Mouse (Mus musculus) intestine, embryonic 15.5 days (tissue): ENCODE measurements around the gene Tatdn2. TPM values are rescaled to one million over a fixed set of nuclear protein-coding genes. Genes with fewer than 3 reads are reported as not detected.

Experiments used
- ATAC-seq: fragments of 200-750 bp; cut with Nextera tagmentation; 2 replicates; pipeline ENCODE4 v1.8.0; 2017; ENCODE audit warnings: moderate TSS enrichment, moderate library complexity
- H3K27ac ChIP-seq: fragments of 300-500 bp; sonication (generic); 2 replicates; pipeline ENCODE4 v1.5.1; 2015; ENCODE audit warnings: mild to moderate bottlenecking, inconsistent platforms
- H3K27me3 ChIP-seq: fragments of 300-500 bp; sonication (generic); replicated peaks from 2 replicates; pipeline ENCODE4 v1.6.1; 2015; ENCODE audit warnings: inconsistent platforms
- H3K36me3 ChIP-seq: fragments of 300-500 bp; sonication (generic); 2 replicates; pipeline ENCODE4 v1.6.1; 2015; ENCODE audit warnings: inconsistent platforms
- H3K4me1 ChIP-seq: fragments of 300-500 bp; sonication (generic); replicated peaks from 2 replicates; pipeline ENCODE4 v1.6.1; 2015; ENCODE audit warnings: inconsistent platforms
- H3K4me2 ChIP-seq: fragments of 300-500 bp; sonication (generic); replicated peaks from 2 replicates; pipeline ENCODE4 v1.6.1; 2015; ENCODE audit warnings: mild to moderate bottlenecking, inconsistent platforms
- H3K4me3 ChIP-seq: fragments of 300-500 bp; sonication (generic); replicated peaks from 2 replicates; pipeline ENCODE4 v1.5.1; 2015; ENCODE audit warnings: inconsistent platforms
- H3K9ac ChIP-seq: fragments of 300-500 bp; sonication (generic); 2 replicates; pipeline ENCODE4 v1.6.1; 2015; ENCODE audit warnings: inconsistent platforms
- H3K9me3 ChIP-seq: fragments of 300-500 bp; sonication (generic); 2 replicates; pipeline ENCODE4 v1.6.1; 2016; ENCODE audit warnings: inconsistent platforms
- WGBS: fragments of 180-500 bp; shearing (Covaris S2); methylation state at CpG from one replicate; pipeline ENCODE4 v1.1.7; 2015; 5-methylcytosine and 5-hydroxymethylcytosine counted together
- polyA plus RNA-seq: library from polyadenylated mRNA; unstranded; fragments of >200 nt; fragmentation: Nextera tagmentation; extraction: Ambion mirVana; gene quantifications from 2 replicates; pipeline ENCODE4 v1.2.1, GENCODE M21; 2015

Gene Tatdn2
- 0.97 and 1.2 TPM in 2 replicates for polyA plus RNA-seq

GRCm38 (mm10) chr6:113696582-113697221 lies at the start of gene Tatdn2:
Gene Tatdn2 (plus strand): TSS chr6:113697050.
- Histone ChIP-seq H3K4me1 (peaks cover 12% of the 10 kb centered on the region), H3K9me3 (no peaks in the 10 kb centered on the region), H3K27me3 (no peaks in the 10 kb centered on the region), H3K27ac (peak within 1 kb of the TSS; percentile 92), H3K9ac (peak within 1 kb of the TSS; percentile 87), H3K36me3 (no peaks in the 10 kb centered on the region; the same call in 1 of the 2 replicates), H3K4me2 (peak within 1 kb of the TSS; percentile 91), H3K4me3 (peak within 1 kb of the TSS; percentile 86)
- peak; percentile 98 for ATAC-seq
- WGBS: under 1% methylated on average over 53 of the region's 58 CpGs

- WGBS: 82% methylated on average over 7 of the region's 7 CpGs
- Histone ChIP-seq H3K4me2 (no peak overlapping the region), H3K27me3 (no peaks in the 10 kb centered on the region), H3K9ac (no peak overlapping the region), H3K4me1 (0 out of 2 replicates have a peak, but pooled peaks cover 2% of the 10 kb centered on the region), H3K27ac (no peak overlapping the region), H3K36me3 (no peaks in the 10 kb centered on the region), H3K4me3 (no peak overlapping the region), H3K9me3 (no peaks in the 10 kb centered on the region)
- ATAC-seq: no peak
These were observed 47.3 kb upstream of the Tatdn2 start for GRCm38 (mm10) chr6:113649346-113650196.

GRCm38 (mm10) chr6:113650197-113650640 lies 46.6 kb upstream of the Tatdn2 start:
- H3K27ac ChIP-seq: no peak overlapping the region
- no peaks in the 10 kb centered on the region for H3K27me3 ChIP-seq
- no peaks in the 10 kb centered on the region for H3K9me3 ChIP-seq
- no peak overlapping the region for H3K4me3 ChIP-seq
- no peak overlapping the region for H3K9ac ChIP-seq
- no peak for ATAC-seq
- 84% methylated on average over 4 of the region's 4 CpGs for WGBS
- no peak overlapping the region for H3K4me2 ChIP-seq
- no peaks in the 10 kb centered on the region for H3K36me3 ChIP-seq
- H3K4me1 ChIP-seq: 0 out of 2 replicates have a peak, but pooled peaks cover 2% of the 10 kb centered on the region

GRCm38 (mm10) chr6:113651626-113652025 lies 45.2 kb upstream of the Tatdn2 start:
- Histone ChIP-seq H3K36me3 (no peaks in the 10 kb centered on the region), H3K9ac (no peak overlapping the region), H3K4me2 (no peak overlapping the region), H3K9me3 (no peaks in the 10 kb centered on the region), H3K27ac (0 out of 2 replicates have a peak overlapping the region, but pooled peaks have one; percentile 22), H3K4me3 (no peak overlapping the region), H3K27me3 (no peaks in the 10 kb centered on the region), H3K4me1 (0 out of 2 replicates have a peak, but pooled peaks cover 2% of the 10 kb centered on the region)
- WGBS: 50% methylated on average over 3 of the region's 3 CpGs
- peak; percentile 85 for ATAC-seq

- Histone ChIP-seq H3K27me3 (no peaks in the 10 kb centered on the region), H3K9me3 (no peaks in the 10 kb centered on the region), H3K4me2 (no peak overlapping the region), H3K27ac (no peak overlapping the region), H3K36me3 (no peaks in the 10 kb centered on the region), H3K4me1 (0 out of 2 replicates have a peak, but pooled peaks cover 5% of the 10 kb centered on the region), H3K4me3 (no peak overlapping the region), H3K9ac (no peak overlapping the region)
- no peak for ATAC-seq
- WGBS: 93% methylated on average over 7 of the region's 7 CpGs
These were observed 43.3 kb upstream of the Tatdn2 start for GRCm38 (mm10) chr6:113653551-113653950.

- H3K4me3 ChIP-seq: no peak overlapping the region
- ATAC-seq: no peak
- WGBS: 76% methylated on average over 8 of the region's 8 CpGs
- H3K27me3 ChIP-seq: no peaks in the 10 kb centered on the region
- no peak overlapping the region for H3K4me2 ChIP-seq
- no peaks in the 10 kb centered on the region for H3K9me3 ChIP-seq
- H3K9ac ChIP-seq: no peak overlapping the region
- no peaks in the 10 kb centered on the region for H3K36me3 ChIP-seq
- H3K4me1 ChIP-seq: 0 out of 2 replicates have a peak, but pooled peaks cover 5% of the 10 kb centered on the region
- no peak overlapping the region for H3K27ac ChIP-seq
These were observed 42.7 kb upstream of the Tatdn2 start for GRCm38 (mm10) chr6:113654102-113654501.

- no peak for ATAC-seq
- Histone ChIP-seq H3K9ac (no peak overlapping the region), H3K4me1 (0 out of 2 replicates have a peak, but pooled peaks cover 5% of the 10 kb centered on the region), H3K27me3 (no peaks in the 10 kb centered on the region), H3K36me3 (no peaks in the 10 kb centered on the region), H3K27ac (no peak overlapping the region), H3K4me3 (no peak overlapping the region), H3K9me3 (no peaks in the 10 kb centered on the region), H3K4me2 (no peak overlapping the region)
- WGBS: 58% methylated on average over 16 of the region's 16 CpGs
These were observed 42.0 kb upstream of the Tatdn2 start for GRCm38 (mm10) chr6:113654753-113655397.

GRCm38 (mm10) chr6:113655475-113655874 lies 41.4 kb upstream of the Tatdn2 start:
- H3K27me3 ChIP-seq: no peaks in the 10 kb centered on the region
- H3K9me3 ChIP-seq: no peaks in the 10 kb centered on the region
- peaks cover 8% of the 10 kb centered on the region for H3K4me1 ChIP-seq
- WGBS: 88% methylated on average over 3 of the region's 3 CpGs
- H3K4me3 ChIP-seq: no peak overlapping the region
- no peak for ATAC-seq
- no peak overlapping the region for H3K27ac ChIP-seq
- H3K4me2 ChIP-seq: no peak overlapping the region
- H3K9ac ChIP-seq: no peak overlapping the region
- H3K36me3 ChIP-seq: no peaks in the 10 kb centered on the region

GRCm38 (mm10) chr6:113656847-113657246 lies 40.0 kb upstream of the Tatdn2 start:
- WGBS: 67% methylated on average over 6 of the region's 6 CpGs
- no peak for ATAC-seq
- Histone ChIP-seq H3K36me3 (no peaks in the 10 kb centered on the region), H3K4me3 (no peak overlapping the region), H3K9me3 (no peaks in the 10 kb centered on the region), H3K9ac (no peak overlapping the region), H3K27me3 (no peaks in the 10 kb centered on the region), H3K4me2 (no peak overlapping the region), H3K4me1 (peaks cover 19% of the 10 kb centered on the region), H3K27ac (no peak overlapping the region)

- Histone ChIP-seq H3K4me3 (no peak overlapping the region), H3K9me3 (no peaks in the 10 kb centered on the region), H3K4me2 (no peak overlapping the region), H3K4me1 (peaks cover 23% of the 10 kb centered on the region), H3K27ac (no peak overlapping the region), H3K27me3 (no peaks in the 10 kb centered on the region), H3K36me3 (no peaks in the 10 kb centered on the region), H3K9ac (no peak overlapping the region)
- ATAC-seq: no peak
- WGBS: 64% methylated on average over 3 of the region's 3 CpGs
These were observed 38.6 kb upstream of the Tatdn2 start for GRCm38 (mm10) chr6:113658226-113658625.

- Histone ChIP-seq H3K27me3 (no peaks in the 10 kb centered on the region), H3K27ac (no peak overlapping the region), H3K9me3 (no peaks in the 10 kb centered on the region), H3K36me3 (no peaks in the 10 kb centered on the region), H3K4me2 (no peak overlapping the region), H3K4me1 (peaks cover 23% of the 10 kb centered on the region), H3K9ac (no peak overlapping the region), H3K4me3 (no peak overlapping the region)
- WGBS: 71% methylated on average over 8 of the region's 8 CpGs
- ATAC-seq: no peak
These were observed 37.0 kb upstream of the Tatdn2 start for GRCm38 (mm10) chr6:113659648-113660491.
